Mouse (Mus musculus): ENCODE measurements around the gene Klc2.

DNA sequence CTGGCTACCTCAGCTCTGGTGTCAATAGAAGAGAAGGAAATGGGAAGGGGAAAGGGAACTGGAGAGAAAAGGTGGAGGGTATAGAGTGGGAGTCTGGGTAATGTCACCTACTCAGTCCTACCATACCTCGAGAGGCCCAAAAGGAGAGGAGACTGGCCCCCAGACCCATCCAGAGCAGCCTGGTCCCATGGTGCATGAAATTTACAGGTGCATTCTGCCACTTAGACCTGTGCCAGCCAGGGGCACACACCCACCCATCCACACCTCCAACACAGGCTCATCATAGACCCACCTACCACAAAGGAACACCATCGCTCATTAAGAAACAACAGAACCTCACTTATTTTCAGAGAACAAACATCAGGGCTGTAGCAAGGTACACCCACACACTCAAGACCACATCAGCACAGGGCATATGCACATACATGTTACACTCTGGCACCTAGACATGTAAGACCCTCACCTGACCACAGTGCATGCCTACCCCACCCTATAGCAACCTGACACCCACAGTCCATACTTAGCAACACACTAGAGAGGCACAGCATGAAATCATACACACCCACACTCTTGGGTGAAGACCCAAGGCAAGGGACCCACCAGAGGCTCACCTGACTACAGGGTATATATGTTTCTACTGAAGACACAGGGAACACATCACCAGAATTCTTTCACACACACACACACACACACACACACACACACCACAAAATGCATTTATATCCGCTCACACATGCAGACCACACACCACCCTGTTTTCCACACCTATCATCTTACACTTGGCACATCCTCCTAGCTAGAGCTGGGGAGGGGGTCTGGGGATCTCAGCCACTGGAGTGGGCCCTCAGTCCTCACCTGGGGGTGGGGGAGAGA, 34.2 kb downstream of the Klc2 start:
- TF ChIP-seq CTCF (IDR thresholded peaks at IDR 0.05; ENCODE audit: low read depth, low read length) (no peak), POLR2A (IDR thresholded peaks at IDR 0.05; ENCODE audit: borderline replicate concordance, low read depth, low read length) (no peak)
